Comparison of ENCODE assay signal across 9 mouse cellular contexts in genomic region chr17:83918413-83919139, GRCm38 (mm10).
DNase-seq lines count a peak whose midpoint lies in the region; ATAC-seq lines count a peak whose summit lies in the region.
"Had no signal": no experiment of that assay in that cellular context is flagged by ENCODE, and none has a peak within 500 bp of the region (broad histone marks: within the 10 kb centered on the region; RNA-seq: fewer than 3 reads in every experiment).

No protein-coding gene starts in this region.

- no peaks in the 10 kb centered on the region for H3K27me3 ChIP-seq in heart, embryonic 11.5 days (ENCODE audit: control insufficient read depth, insufficient read depth, low read length)
- H3K27me3 ChIP-seq in limb, embryonic 12.5 days, result no peaks in the 10 kb centered on the region
- H3K27me3 ChIP-seq in midbrain, embryonic 14.5 days (ENCODE audit: control insufficient read depth, insufficient read depth, low read length), result no peaks in the 10 kb centered on the region
- no peaks in the 10 kb centered on the region for H3K27me3 ChIP-seq in forebrain, embryonic 14.5 days (replicated peaks; ENCODE audit: control insufficient read depth, insufficient read depth, low read length)

- no peaks in the 10 kb centered on the region for H3K9me3 ChIP-seq in heart, embryonic 11.5 days (replicated peaks; ENCODE audit: control insufficient read depth, low read length)
- H3K9me3 ChIP-seq in limb, embryonic 12.5 days, result no peaks in the 10 kb centered on the region
- H3K9me3 ChIP-seq in midbrain, embryonic 14.5 days (ENCODE audit: control insufficient read depth, low read length), result no peaks in the 10 kb centered on the region
- no peaks in the 10 kb centered on the region for H3K9me3 ChIP-seq in forebrain, embryonic 14.5 days (replicated peaks; ENCODE audit: control insufficient read depth, low read length)

- peak overlapping the region; percentile 51; the same call in 1 of the 2 replicates for H3K27ac ChIP-seq in heart, embryonic 11.5 days (ENCODE audit: low read depth, low read length)
- H3K27ac ChIP-seq in limb, embryonic 12.5 days, result peak overlapping the region; percentile 13; the same call in 1 of the 2 replicates
- H3K27ac ChIP-seq in midbrain, embryonic 14.5 days (replicated peaks; ENCODE audit: low read depth, low read length), result no peak overlapping the region
- H3K27ac ChIP-seq in forebrain, embryonic 14.5 days (ENCODE audit: low read depth, low read length), result no peak overlapping the region

- no peaks in the 10 kb centered on the region for H3K36me3 ChIP-seq in heart, embryonic 11.5 days (ENCODE audit: control insufficient read depth, insufficient read depth, low read length)
- no peaks in the 10 kb centered on the region for H3K36me3 ChIP-seq in limb, embryonic 12.5 days
- no peaks in the 10 kb centered on the region for H3K36me3 ChIP-seq in midbrain, embryonic 14.5 days (ENCODE audit: control insufficient read depth, insufficient read depth, low read length)
- H3K36me3 ChIP-seq in forebrain, embryonic 14.5 days (ENCODE audit: control insufficient read depth, insufficient read depth, low read length), result no peaks in the 10 kb centered on the region

- no peak overlapping the region for H3K9ac ChIP-seq in heart, embryonic 11.5 days (ENCODE audit: low read depth, low read length)
- no peak overlapping the region for H3K9ac ChIP-seq in limb, embryonic 12.5 days (replicated peaks)
- no peak overlapping the region for H3K9ac ChIP-seq in midbrain, embryonic 14.5 days (replicated peaks; ENCODE audit: low read length)
- H3K9ac ChIP-seq in forebrain, embryonic 14.5 days (ENCODE audit: low read length), result no peak overlapping the region

- no peak for ATAC-seq in heart, embryonic 11.5 days (replicated peaks; ENCODE audit: insufficient number of reproducible peaks, low FRiP score, low TSS enrichment)
- ATAC-seq in limb, embryonic 12.5 days (ENCODE audit: insufficient number of reproducible peaks, insufficient read depth, low FRiP score, low TSS enrichment, low read depth), result no peak
- ATAC-seq in midbrain, embryonic 14.5 days (ENCODE audit: low FRiP score, low TSS enrichment), result no peak
- no peak for ATAC-seq in forebrain, embryonic 14.5 days

- 62% methylated on average over 9 of the region's 9 CpGs for WGBS in heart, embryonic 11.5 days (ENCODE audit: insufficient replicate concordance)
- 45% methylated on average over 9 of the region's 9 CpGs for WGBS in limb, embryonic 12.5 days
- WGBS in midbrain, embryonic 14.5 days, result 87% methylated on average over 9 of the region's 9 CpGs
- WGBS in forebrain, embryonic 14.5 days, result 81% methylated on average over 9 of the region's 9 CpGs

- DNase-seq in adrenal gland, adult (ENCODE audit: inconsistent age in 2 of 2, low spot score in 1 of 2), result peak; percentile 23 to 54
- DNase-seq in adrenal gland, postnatal 4 days (ENCODE audit: low spot score in 2 of 2), result no peak
- peak; percentile 74 for DNase-seq in 416B (ENCODE audit: low read depth)
- no peak for DNase-seq in midbrain, embryonic 14.5 days
- DNase-seq in forebrain, embryonic 14.5 days (ENCODE audit: low spot score), result no peak
- DNase-seq in cerebellum, postnatal 4 days (ENCODE audit: low spot score in 2 of 2), result no peak
- DNase-seq: gastrocnemius, postnatal 14 days had no signal

- H3K4me3 ChIP-seq in heart, embryonic 11.5 days (ENCODE audit: low read depth, low read length), result no peak overlapping the region
- no peak overlapping the region for H3K4me3 ChIP-seq in limb, embryonic 12.5 days (replicated peaks)
- no peak overlapping the region for H3K4me3 ChIP-seq in midbrain, embryonic 14.5 days (replicated peaks; ENCODE audit: low read depth, low read length)
- no peak overlapping the region for H3K4me3 ChIP-seq in forebrain, embryonic 14.5 days (ENCODE audit: low read depth, low read length)

- peaks cover 24% of the 10 kb centered on the region for H3K4me1 ChIP-seq in heart, embryonic 11.5 days (ENCODE audit: control insufficient read depth, insufficient read depth, low read length)
- peaks cover 77% of the 10 kb centered on the region for H3K4me1 ChIP-seq in limb, embryonic 12.5 days (replicated peaks)
- no peaks in the 10 kb centered on the region for H3K4me1 ChIP-seq in midbrain, embryonic 14.5 days (ENCODE audit: control insufficient read depth, insufficient read depth, low read length)
- peaks cover 8% of the 10 kb centered on the region; the same call in 1 of the 2 replicates for H3K4me1 ChIP-seq in forebrain, embryonic 14.5 days (ENCODE audit: control insufficient read depth, insufficient read depth, low read length)

- H3K4me2 ChIP-seq in heart, embryonic 11.5 days, result no peak overlapping the region
- no peak overlapping the region for H3K4me2 ChIP-seq in limb, embryonic 12.5 days
- no peak overlapping the region for H3K4me2 ChIP-seq in midbrain, embryonic 14.5 days (ENCODE audit: low read length)
- no peak overlapping the region for H3K4me2 ChIP-seq in forebrain, embryonic 14.5 days (ENCODE audit: low read length)

Comparison
In these comparisons a context has a peak if more than half of its experiments do, and no peak if none do; other contexts are left out.
1. DNase-seq: peak in adrenal gland, adult (2 of 2) and 416B (single experiment); none in adrenal gland, postnatal 4 days (0 of 2), midbrain, embryonic 14.5 days (single experiment), forebrain, embryonic 14.5 days (single experiment) and cerebellum, postnatal 4 days (0 of 2).
2. H3K27ac ChIP-seq: peak in heart, embryonic 11.5 days (single experiment) and limb, embryonic 12.5 days (single experiment); none in midbrain, embryonic 14.5 days (single experiment) and forebrain, embryonic 14.5 days (single experiment).